Mouse (Mus musculus) lung, postnatal 14 days (tissue): ENCODE data around the gene Abhd16a.

Experiments
- DNase-seq: peaks from one replicate; pipeline ENCODE4 v3.0.0; 2021

The Abhd16a gene

DNA sequence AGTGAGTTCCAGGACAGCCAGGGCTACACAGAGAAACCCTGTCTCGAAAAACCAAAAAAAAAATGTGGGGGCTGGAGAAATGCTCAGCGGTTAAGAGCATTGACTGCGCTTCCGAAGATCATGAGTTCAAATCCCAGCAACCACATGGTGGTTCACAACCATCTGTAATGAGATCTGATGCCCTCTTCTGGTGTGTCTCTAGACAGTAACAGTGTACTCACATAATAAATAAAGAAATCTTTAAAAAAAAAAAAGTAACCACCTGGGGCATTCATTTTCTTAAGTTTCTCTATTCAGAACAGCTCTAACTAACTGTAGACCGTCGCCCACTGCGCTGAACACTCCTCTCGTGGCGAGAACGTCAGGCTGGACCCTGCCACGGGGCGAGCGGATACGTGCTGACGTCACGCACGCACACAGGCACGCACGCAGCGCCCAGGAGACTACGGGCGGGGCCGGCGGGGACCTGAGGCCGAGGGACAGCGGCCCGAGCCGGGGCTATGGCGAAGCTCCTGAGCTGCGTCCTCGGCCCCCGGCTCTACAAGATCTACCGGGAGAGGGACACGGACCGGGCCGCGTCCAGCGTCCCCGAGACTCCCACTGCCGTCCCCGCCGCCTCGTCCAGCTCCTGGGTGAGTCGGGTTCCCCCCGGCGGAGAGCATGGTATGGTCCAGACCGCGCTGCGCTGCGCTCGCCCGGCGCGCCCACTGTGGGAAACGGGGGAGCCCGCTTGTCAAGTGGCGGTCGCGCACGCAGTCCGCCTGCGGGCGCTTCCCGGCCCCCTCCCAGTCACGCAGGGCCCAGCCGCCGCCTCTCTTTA, at the start of gene Abhd16a:
Gene Abhd16a, plus strand, starts transcription at position 439 of the 820 bp plus-strand sequence.
- DNase-seq: peak; percentile 94

DNA sequence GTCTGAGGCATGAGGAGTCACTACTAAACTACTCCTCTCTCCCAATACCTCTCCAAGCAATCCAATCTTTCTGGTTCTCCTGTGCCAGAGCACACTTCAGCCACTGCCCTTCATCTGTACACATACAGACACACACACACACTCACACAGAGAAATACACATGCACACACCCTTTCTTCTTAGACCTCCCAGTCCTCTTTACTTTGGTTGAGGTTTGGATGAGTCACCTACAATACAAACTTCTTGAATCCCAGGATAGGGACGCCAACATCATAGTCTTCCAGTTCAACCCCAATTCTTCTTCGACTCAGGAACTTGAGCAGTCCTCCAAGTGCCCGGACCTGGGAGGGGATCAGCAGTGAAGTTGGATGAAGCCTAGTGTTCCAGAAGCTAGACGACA, 45.3 kb upstream of the Abhd16a start:
- DNase-seq: no peak

DNA sequence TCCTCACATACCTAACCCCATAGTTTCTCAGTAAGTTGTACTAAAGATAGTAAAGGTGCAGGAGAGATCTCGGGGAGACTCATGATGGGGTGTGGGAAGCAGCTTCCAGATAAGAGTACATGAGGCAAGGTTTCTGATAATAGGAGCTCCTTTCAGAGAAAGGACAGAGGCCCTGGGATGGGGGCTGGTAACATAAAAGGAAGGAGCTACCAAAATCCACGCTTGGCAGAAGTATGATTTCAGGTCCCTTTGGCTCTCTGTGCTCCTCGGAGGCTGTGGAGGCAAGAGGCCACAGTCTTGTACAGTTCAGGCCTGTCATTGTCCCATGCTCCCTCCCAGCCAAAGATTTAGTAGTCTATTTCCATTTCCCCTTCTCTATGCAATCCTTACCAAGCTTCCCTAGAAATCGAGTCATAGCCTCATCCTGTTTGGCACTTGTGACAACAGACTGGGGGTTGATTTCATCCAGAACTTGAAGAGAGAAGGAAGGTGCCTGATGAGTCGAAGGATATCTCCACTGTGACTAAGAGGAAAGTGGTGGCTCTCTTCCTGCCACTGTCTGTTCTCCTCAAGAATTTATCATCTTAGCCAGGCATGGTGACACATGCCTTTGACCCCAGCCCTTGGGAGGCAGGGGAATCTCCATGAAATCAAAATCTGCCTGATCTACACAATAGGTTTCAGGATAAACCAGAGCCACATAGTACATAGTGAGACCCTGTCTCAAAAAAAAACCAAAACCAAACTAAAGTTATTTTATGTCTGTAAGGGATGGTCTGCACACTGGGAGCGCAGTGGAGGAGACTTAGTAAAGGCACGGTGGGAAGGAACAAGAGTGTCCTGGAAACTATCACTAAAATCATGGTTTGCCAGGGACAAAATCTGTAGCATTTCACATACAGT, 43.9 kb upstream of the Abhd16a start:
- DNase-seq: no peak

- DNase-seq: no peak
Measured at GRCm38 (mm10) chr17:35045807-35046680, 43.0 kb upstream of the Abhd16a start.

DNA sequence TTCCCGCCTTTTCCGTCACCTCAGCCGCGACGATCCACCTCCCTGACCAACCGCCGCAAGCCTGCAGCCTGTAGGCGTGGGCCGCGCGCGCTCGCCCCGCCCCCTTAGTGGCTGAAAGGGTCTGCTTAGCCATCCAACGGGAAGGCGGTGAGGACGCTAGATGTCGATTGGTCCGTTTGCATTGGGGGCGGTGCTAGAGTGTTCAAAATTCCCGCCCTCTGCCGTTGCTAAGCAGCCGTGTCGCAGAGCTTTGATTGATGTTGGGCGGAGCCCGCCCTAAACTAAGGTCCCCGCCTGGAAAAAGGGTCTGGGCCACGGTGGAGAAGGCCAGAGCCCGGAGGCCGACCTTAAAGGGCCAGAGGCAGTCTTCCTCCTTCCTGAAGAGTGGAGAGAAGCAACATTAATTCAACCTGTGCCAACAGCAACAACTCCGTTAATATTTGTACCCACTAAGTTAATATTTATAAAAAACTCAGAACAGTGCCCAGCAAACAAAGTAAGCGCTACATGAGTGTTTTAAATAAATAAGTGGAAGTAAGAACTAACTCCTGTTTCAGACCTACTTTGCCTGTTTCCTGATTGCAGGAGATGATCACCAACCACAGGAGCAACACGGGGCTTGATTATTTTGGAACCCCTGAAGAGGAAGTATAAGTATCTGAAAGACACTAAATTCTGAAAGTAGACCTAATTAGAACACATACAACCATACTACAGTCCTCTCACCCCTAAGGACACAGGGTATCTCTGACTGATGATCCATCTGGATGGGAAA, 42.2 kb upstream of the Abhd16a start, which contains the start of gene Msh5:
Gene Msh5, minus strand, starts transcription at position 65 of the 775 bp plus-strand sequence.
- peak; percentile 98 for DNase-seq

- no peak for DNase-seq
Measured at GRCm38 (mm10) chr17:35047688-35048087, 41.4 kb upstream of the Abhd16a start.

DNA sequence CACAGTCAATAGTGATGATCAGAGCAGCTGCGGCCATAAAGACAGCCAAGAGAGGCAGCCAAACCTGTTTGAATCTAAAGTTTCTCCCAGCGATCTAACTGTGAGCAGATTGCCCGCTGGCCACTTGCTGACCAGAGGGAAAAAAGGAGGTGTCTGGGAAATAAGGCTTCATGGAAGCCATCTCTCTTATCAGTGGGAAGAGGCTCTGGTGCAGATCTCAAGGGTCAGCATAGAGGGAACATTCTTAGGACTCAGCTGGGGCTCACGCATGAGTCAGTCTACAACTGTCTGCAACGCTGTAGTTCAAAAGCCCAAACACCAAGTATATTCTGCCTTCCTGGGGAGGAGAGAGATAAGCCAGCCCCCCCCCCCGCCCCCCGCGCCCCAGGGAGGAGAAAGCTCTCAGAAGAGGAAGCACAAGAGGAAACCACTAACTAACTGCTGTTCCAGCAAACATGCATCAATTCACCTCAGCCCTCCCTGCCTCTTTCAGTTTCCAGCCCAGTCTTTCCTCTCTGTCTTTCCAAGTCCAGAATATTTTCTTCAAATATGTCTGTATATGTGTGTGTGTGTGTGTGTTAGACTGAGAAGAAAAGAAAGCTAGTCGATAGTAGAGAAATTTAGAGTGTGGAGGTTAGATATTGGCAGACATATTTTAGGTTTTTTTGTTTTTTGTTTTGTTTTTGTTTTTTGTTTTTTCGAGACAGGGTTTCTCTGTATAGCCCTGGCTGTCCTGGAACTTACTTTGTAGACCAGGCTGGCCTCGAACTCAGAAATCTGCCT, 40.7 kb upstream of the Abhd16a start:
- no peak for DNase-seq

DNA sequence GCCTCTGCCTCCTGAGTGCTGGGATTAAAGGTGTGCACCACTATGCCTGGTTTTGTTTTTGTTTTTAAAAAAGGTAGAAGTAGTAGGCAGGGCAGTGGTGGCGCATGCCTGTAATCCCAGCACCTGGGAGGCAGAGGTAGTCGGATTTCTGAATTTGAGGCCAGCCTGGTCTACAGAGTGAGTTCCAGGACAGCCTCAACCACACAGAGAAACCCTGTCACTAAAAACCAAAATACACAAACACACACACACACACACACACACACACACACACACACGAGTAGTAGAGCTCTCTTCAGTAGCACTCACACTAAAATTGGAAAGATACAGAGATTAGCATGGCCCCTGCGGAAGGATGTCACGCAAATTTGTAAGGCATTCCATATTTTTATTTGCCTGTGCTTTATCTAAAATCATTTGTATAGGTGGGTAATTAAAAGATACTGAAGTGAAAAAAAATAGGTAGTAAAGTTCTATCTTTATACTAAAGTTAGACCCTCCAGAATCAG, 40.1 kb upstream of the Abhd16a start:
- DNase-seq: no peak

- DNase-seq: peak; percentile 63
Measured at GRCm38 (mm10) chr17:35049561-35050016, 39.5 kb upstream of the Abhd16a start, which contains the start of gene Clic1. TSS of gene Clic1 (plus strand) at chr17:35049966.

DNA sequence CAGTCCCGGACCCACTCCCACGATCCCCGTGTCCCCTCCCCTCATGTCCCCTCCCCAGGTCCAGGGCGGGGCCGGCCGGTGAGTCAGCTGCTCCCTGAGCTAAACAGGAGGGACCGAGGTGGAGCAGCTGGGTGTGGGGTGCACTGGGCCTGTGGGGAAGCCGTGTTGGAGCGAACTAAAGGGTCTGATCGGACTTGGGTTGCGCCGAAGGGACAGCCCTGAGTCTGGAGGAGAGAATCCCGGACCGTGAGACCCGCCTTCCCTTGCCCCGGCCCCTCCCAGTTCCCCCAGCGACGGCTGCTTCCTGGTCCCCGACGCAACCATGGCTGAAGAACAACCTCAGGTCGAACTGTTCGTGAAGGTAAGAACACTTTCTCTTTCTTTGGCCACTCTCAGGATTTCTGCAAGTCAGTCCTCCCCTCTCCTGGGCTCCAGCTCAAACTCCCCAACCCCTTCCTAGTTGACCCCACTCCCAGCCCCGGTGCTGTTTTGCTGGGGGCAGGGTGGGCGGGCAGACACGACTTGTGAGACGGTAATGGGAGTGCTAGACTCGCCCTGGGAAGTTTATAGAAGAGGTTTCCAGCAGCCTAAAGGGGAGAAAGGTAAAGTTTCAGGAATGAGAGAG, 38.8 kb upstream of the Abhd16a start:
- peak; percentile 84 for DNase-seq

DNA sequence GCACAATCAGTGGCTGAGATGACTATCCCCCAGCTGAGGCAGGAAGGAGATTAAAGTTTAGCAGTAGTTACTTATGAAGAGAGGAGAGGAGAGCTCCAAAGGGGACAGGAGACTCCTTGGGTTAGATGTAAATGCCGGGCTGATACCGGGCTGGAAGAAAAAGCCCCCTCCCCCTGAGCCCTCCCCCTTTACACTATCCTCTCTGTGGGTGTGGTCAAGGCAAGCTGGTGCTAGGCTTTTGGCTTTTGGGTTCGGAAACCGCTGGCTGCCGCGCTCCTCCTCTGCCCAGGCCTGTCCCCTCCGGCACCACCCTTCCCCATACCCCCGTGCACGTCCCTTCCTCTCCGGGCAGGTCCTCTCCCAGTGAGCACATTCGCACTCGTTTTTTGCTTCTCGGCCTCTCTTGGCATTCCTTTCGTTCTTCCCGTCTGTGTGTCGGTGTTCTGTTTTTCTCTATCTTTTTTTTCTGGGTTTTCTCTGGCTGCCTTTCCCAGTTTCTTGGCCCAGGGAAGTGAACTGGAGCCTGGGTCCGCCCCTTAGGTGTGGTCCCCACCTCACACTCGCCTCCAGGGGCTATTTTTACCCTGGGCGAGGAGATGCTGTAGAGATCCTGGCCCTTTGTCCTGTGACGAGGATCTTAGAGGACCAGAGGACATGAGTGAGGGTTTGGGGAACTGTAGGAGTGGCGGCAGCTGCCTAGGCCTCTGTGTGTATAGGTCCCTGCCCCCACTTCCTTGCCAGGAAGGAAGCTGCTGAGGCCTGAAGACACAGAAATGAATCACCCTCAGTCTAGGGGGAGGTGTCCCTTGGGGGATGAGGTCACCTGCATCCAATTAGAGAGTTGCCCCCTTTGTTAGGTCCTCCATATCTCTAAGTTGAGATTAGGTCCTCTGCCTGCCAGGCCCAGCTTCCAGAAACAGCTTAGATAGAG, 37.6 kb upstream of the Abhd16a start:
- DNase-seq: peak; percentile 76

DNA sequence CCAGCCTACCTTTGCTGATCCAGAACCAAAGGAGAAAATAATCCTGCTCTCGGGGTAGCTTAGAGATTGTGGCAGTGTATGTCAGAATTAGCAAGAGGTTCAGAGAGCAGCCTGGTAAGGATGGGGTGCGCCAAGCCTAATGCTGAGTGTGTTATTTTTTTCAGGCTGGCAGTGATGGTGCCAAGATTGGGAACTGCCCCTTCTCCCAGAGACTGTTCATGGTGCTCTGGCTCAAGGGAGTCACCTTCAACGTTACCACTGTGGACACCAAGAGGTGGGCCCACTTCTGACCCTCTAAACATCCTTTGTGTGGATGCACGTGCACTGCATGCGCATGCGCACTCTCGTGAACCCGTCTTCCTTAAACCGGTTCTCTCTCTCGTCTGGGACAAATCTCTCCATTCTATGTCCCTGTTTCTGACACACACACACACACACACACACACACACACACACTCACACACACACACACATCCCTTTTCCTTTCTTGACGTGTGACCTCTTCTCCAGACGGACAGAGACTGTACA, 36.7 kb upstream of the Abhd16a start:
- DNase-seq: no peak

DNA sequence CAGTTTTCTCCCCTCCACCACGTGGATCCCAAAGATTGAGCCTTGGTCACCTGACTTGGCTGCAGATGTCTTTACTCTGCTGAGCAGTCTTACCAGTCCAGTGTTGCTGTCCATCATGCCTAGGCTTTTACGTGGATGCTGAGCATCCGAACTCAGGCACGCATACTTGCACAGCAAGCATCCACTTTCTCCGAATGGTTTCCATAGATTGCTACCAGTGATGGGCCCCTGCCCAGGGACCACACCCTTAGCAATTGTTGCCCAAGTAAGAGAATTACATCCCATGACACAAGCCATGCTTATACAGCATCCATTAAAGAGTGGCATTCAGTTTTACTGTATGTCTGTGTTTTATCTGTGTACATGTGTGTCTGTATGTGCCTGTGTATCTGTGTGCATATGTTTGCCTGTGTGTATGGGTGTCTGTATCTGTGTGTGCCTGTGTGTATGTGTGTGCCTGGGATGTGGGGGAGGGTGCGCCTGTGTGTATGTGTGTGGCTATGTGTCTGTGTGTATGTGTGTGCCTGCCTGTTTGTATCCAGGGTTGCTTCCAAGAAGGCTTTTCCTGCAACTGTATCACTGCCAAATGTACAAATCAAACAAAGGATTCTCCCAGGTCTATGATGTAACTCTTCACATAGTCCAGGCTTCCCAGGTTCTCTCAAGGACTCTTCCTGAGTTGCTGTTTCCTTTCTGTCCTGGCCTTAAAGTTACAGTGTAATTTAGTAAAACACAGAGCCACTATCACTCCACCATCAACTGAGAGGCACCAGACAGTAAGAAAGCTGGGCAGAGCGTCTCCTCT, 33.2 kb upstream of the Abhd16a start:
- no peak for DNase-seq

GRCm38 (mm10) chr17:35057090-35057489, 32.0 kb upstream of the Abhd16a start:
- DNase-seq: no peak

- DNase-seq: no peak
Measured at GRCm38 (mm10) chr17:35058316-35058715, 30.7 kb upstream of the Abhd16a start.

GRCm38 (mm10) chr17:35058911-35059892, 29.9 kb upstream of the Abhd16a start, which contains the start of gene Ddah2:
TSS of gene Ddah2 (plus strand) at chr17:35059035.
- DNase-seq: peak; percentile 96
